Mouse (Mus musculus): Measurements from ENCODE around the gene 4930432K21Rik. TPM values are rescaled to one million over a fixed set of nuclear protein-coding genes. Genes with fewer than 3 reads are reported as not detected.

Gene 4930432K21Rik
- polyA plus RNA-seq, 1 experiment from 2014 or later, result 1.9 TPM

DNA sequence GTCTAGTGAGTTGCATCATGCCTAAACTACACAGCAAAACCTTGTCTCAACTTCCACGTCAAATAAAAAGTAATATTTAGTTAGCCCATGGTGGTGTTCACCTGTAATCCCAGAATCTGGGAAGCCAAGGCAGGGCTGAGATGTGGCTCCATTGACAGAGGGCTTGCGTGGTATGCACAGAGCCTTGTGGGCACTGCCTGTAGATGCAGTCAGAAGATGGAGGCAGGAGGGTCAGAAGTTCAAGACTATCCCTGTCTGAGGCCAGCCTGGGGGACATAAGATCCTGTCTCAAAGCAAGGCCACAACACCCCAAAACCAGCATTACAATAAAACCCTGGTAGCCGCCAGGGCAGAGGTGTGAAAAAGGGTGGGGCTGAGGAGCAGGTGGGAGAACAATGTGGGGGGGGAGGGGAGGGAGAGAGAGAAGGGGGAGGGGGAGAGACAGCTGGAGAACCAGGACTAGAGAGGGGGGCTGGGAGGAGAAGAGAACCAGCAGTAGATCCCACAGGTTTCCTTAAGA, 46.5 kb downstream of the 4930432K21Rik start:
- Histone ChIP-seq H3K4me2 (replicated peaks) (no peak overlapping the region), H3K4me1 (peaks cover 35% of the 10 kb centered on the region)
- ATAC-seq (ENCODE audit: low FRiP score), result no peak

GRCm38 (mm10) chr8:84197141-84197921, 49.5 kb downstream of the 4930432K21Rik start:
- 2% methylated on average over 43 of the region's 43 CpGs for WGBS
- Histone ChIP-seq H3K27ac (peak overlapping the region; percentile 91), H3K4me1 (peaks cover 51% of the 10 kb centered on the region), H3K36me3 (no peaks in the 10 kb centered on the region), H3K27me3 (peaks cover 27% of the 10 kb centered on the region), H3K9me3 (replicated peaks) (no peaks in the 10 kb centered on the region), H3K4me3 (peak overlapping the region; percentile 48), H3K9ac (peak overlapping the region; percentile 50; the same call in 1 of the 2 replicates), H3K4me2 (replicated peaks) (peak overlapping the region; percentile 60)
- peak; percentile 52 for ATAC-seq (ENCODE audit: low FRiP score)

More for the DNA sequence above, 46.5 kb downstream of the 4930432K21Rik start:
- Histone ChIP-seq H3K4me3 (no peak overlapping the region), H3K36me3 (no peaks in the 10 kb centered on the region), H3K9ac (no peak overlapping the region), H3K9me3 (replicated peaks) (no peaks in the 10 kb centered on the region), H3K27me3 (peaks cover 6% of the 10 kb centered on the region; the same call in 1 of the 2 replicates), H3K27ac (no peak overlapping the region)
- 74% methylated on average over 3 of the region's 3 CpGs for WGBS

DNA sequence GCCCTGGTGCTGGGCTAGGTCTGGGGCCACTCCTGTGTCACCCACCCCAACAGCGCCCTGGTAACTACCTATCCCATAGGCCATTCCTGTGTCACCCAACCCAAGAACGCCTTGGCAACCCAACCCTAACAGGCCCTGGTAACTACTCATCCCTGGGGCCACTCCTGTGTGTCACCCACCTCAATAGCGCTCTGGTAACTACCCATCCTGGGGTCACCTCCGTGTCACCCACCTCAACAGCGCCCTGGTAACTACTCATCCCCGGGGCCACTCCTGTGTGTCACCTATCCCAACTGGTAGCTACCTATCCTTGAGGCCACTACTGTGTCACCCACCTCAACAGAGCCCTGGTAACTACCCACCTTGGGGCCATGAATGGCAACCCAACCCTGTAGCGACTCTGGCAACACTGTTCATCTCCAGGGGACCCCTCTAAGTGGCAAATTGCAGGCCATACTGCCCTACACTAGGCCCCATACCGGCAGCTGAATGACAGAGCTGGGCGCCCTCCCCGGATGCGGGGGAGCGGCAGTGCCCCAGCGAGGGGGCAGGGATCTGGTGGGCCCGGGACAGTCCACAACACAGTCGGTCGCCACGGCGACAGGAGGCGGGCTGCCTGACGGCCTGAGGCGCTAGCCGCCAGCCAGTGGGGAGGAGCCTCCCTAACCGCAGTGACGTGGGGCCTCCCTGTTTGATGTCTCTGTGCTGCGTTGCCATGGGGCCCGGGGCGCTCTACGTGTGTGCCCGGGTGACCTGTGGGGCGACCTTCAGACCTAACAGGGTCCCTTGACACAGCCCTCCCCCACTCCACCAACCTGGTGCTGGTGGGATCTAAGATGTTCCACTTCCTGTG, 50.3 kb downstream of the 4930432K21Rik start:
- peak overlapping the region; percentile 91 for H3K27ac ChIP-seq
- peak overlapping the region; percentile 48 for H3K4me3 ChIP-seq
- no peaks in the 10 kb centered on the region for H3K36me3 ChIP-seq
- peak overlapping the region; percentile 60 for H3K4me2 ChIP-seq (replicated peaks)
- H3K9ac ChIP-seq, result peak overlapping the region; percentile 50
- peak; percentile 74 for ATAC-seq (ENCODE audit: low FRiP score)
- H3K27me3 ChIP-seq, result peaks cover 28% of the 10 kb centered on the region
- H3K4me1 ChIP-seq, result peaks cover 51% of the 10 kb centered on the region
- WGBS, result 4% methylated on average over 30 of the region's 30 CpGs
- H3K9me3 ChIP-seq (replicated peaks), result no peaks in the 10 kb centered on the region

DNA sequence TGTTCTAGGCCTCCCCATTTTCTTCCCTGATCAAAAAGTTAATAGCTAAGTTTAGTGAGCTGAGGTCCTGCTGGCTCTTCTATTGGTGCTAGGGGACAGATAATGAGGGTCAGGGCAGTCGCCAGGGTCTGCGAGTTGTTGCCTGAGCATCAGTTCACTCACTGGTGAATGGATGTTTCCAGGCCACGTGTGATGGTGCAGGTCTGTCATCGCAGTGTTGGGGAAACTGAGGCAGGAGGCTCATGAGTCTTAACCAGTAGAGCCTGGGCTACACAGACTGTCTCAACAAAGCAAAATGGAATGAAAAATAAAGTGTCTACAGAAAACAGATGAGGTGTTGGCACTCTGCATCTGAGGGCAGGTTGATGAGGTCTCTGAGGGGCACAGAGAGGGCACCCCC, 51.0 kb downstream of the 4930432K21Rik start:
- Histone ChIP-seq H3K9ac (no peak overlapping the region; the same call in 1 of the 2 replicates), H3K4me1 (peaks cover 58% of the 10 kb centered on the region), H3K27ac (peak overlapping the region; percentile 91), H3K9me3 (replicated peaks) (no peaks in the 10 kb centered on the region), H3K36me3 (no peaks in the 10 kb centered on the region), H3K27me3 (peaks cover 24% of the 10 kb centered on the region), H3K4me3 (no peak overlapping the region), H3K4me2 (replicated peaks) (peak overlapping the region; percentile 60)
- no peak for ATAC-seq (ENCODE audit: low FRiP score)
- 22% methylated on average over 4 of the region's 4 CpGs for WGBS

- 49% methylated on average over 11 of the region's 11 CpGs for WGBS
- Histone ChIP-seq H3K27me3 (peaks cover 24% of the 10 kb centered on the region), H3K27ac (peak overlapping the region; percentile 70), H3K4me2 (replicated peaks) (no peak overlapping the region), H3K36me3 (no peaks in the 10 kb centered on the region), H3K4me3 (0 out of 2 replicates have a peak overlapping the region, but pooled peaks have one; percentile 44), H3K9ac (peak overlapping the region; percentile 53; the same call in 1 of the 2 replicates), H3K9me3 (replicated peaks) (no peaks in the 10 kb centered on the region), H3K4me1 (peaks cover 61% of the 10 kb centered on the region)
- no peak for ATAC-seq (ENCODE audit: low FRiP score)
These were observed 51.7 kb downstream of the 4930432K21Rik start for GRCm38 (mm10) chr8:84199348-84200125.

DNA sequence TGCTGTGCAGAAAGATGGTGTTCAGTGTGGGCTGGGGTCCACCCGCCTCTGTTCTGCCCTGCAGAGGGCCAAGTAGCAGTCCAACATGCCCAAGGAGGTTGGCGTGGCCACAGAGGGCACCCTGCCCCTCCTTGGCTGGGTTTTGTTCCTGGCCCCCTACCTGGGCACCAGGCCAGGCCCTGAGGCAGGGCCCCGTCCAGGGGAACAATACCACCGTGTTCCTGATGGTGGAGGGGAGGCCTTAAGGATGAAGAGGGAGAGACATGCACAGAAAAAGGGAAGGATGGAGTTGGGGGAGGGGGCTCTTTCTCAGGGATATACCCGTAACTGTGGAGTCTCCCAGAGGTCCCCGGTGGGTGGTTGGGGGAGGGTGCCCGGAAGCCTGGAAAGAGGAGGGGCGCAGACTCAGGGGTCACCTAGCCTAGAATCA, 52.3 kb downstream of the 4930432K21Rik start:
- ATAC-seq (ENCODE audit: low FRiP score), result no peak
- Histone ChIP-seq H3K36me3 (no peaks in the 10 kb centered on the region), H3K27me3 (peaks cover 24% of the 10 kb centered on the region), H3K4me1 (peaks cover 61% of the 10 kb centered on the region), H3K4me2 (replicated peaks) (peak overlapping the region; percentile 71), H3K4me3 (peak overlapping the region; percentile 44), H3K9me3 (replicated peaks) (no peaks in the 10 kb centered on the region), H3K27ac (peak overlapping the region; percentile 70), H3K9ac (peak overlapping the region; percentile 53; the same call in 1 of the 2 replicates)
- whole genome bisulfite sequencing, result 21% methylated on average over 8 of the region's 8 CpGs

DNA sequence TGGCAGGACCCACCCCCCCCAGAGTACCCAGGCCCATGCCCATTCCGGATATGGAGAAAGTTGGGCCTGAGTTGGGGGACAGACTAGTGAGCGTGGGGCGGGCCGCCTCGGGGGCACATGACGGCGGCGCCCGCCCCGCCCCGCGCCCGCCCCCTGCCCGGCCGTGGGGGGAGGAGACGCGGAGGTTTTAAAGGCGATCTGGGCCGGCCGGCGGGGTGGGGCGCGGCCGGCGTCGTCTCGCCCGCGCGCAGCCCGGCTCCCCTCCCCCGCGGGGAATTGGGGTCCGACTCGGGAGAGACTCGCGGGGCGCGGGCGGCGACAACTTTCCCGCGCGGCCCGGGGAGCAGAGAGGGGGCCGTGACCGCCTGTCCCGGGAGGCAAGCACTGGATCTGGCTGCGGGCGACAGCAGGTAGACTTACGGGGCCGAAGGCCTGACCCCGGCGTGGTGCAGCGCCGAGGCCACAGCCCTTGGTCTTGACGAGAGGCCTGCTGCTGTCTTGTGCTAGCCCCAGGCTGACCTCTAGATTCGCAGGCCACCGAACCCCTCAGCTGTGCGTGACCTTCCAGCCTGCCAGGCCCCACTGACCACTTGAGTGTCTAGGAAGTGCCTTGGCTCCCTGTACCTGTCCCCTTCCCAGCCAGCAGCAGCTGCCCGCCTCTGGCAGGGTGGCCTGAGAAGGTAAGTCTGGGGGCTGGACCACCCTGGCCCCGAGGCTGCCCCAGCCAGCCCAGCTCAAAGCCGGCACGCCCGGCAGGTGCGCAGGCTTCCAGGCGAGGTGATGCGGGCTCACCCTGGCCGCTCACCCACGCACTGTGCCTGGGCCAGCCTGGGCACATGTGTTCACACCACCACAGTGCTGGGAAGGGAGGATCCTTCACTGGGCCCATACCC, 53.1 kb downstream of the 4930432K21Rik start:
- WGBS, result 9% methylated on average over 51 of the region's 70 CpGs
- H3K9me3 ChIP-seq (replicated peaks), result no peaks in the 10 kb centered on the region
- H3K4me3 ChIP-seq, result peak overlapping the region; percentile 44
- peak overlapping the region; percentile 70 for H3K27ac ChIP-seq
- H3K4me1 ChIP-seq, result peaks cover 61% of the 10 kb centered on the region
- no peak for ATAC-seq (ENCODE audit: low FRiP score)
- peak overlapping the region; percentile 53 for H3K9ac ChIP-seq
- H3K36me3 ChIP-seq, result no peaks in the 10 kb centered on the region
- peak overlapping the region; percentile 71 for H3K4me2 ChIP-seq (replicated peaks)
- peaks cover 24% of the 10 kb centered on the region for H3K27me3 ChIP-seq

DNA sequence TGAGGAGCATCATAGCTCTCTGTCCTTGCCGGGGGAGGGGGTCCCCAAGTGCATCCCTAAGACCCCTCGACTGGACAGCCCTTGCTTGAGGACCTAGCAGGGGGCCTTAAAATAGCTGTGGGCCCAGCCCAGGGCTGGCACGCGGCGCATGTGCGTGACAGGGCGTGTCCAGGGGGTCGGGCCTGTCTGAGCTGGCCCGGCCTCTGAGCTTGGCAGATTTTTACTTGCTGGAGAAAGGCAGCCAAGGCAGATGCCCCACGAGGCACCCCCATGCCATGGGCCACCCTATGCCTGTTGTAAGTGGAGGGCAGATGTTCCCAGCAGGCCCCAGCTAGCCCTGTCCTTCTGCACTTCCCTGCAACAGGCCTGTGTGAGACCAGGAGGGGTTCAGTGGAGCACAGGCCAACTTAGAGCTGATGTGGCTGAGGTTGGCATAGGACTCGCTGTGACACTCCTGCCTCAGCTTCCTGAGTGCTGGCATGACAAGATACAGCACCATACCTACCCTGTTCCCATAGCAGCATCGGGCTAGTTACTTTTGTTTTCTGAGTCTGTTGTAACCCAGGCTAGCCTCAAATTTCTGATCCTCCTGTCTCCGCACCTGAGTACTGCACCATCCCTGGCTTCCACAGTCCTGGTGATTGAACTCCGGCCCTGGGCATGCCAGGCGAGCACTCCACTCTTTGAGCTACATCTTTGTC, 53.9 kb downstream of the 4930432K21Rik start:
- peaks cover 61% of the 10 kb centered on the region for H3K4me1 ChIP-seq
- peaks cover 24% of the 10 kb centered on the region for H3K27me3 ChIP-seq
- H3K9me3 ChIP-seq (replicated peaks), result no peaks in the 10 kb centered on the region
- ATAC-seq (ENCODE audit: low FRiP score), result no peak
- peak overlapping the region; percentile 53 for H3K9ac ChIP-seq
- WGBS, result 65% methylated on average over 15 of the region's 15 CpGs
- peak overlapping the region; percentile 24; the same call in 1 of the 2 replicates for H3K27ac ChIP-seq
- H3K4me3 ChIP-seq, result peak overlapping the region; percentile 44
- H3K4me2 ChIP-seq (replicated peaks), result peak overlapping the region; percentile 71
- no peaks in the 10 kb centered on the region for H3K36me3 ChIP-seq

GRCm38 (mm10) chr8:84202466-84202865, 54.6 kb downstream of the 4930432K21Rik start:
- WGBS, result 87% methylated on average over 9 of the region's 9 CpGs
- H3K9ac ChIP-seq, result no peak overlapping the region
- ATAC-seq (ENCODE audit: low FRiP score), result no peak
- H3K27ac ChIP-seq, result no peak overlapping the region
- no peaks in the 10 kb centered on the region for H3K9me3 ChIP-seq (replicated peaks)
- no peaks in the 10 kb centered on the region for H3K36me3 ChIP-seq
- peaks cover 24% of the 10 kb centered on the region for H3K27me3 ChIP-seq
- peaks cover 61% of the 10 kb centered on the region for H3K4me1 ChIP-seq
- no peak overlapping the region for H3K4me3 ChIP-seq
- H3K4me2 ChIP-seq (replicated peaks), result peak overlapping the region; percentile 71

All from hindbrain, embryonic 12.5 days (tissue).